In genomic region chr3:102526481-102526880, GRCm38 (mm10) we compare ENCODE assay signal across 8 mouse cellular contexts. TPM values are rescaled to one million over a fixed set of nuclear protein-coding genes. Genes with fewer than 3 reads are reported as not detected.
DNase-seq lines count a peak whose midpoint lies in the region; ATAC-seq lines count a peak whose summit lies in the region.

No protein-coding gene starts in this region.

- ATAC-seq in heart, embryonic 15.5 days (replicated peaks; ENCODE audit: insufficient number of reproducible peaks, insufficient read depth, low FRiP score, low read depth), result no peak
- ATAC-seq in megakaryocyte, adult 5-6 weeks (ENCODE audit: poor library complexity, severe bottlenecking), result no peak

- H3K9ac ChIP-seq in heart, embryonic 15.5 days, result no peak overlapping the region

- peak overlapping the region; percentile 12; the same call in 1 of the 2 replicates for H3K4me3 ChIP-seq in heart, embryonic 15.5 days

- H3K27me3 ChIP-seq in heart, embryonic 15.5 days, result no peaks in the 10 kb centered on the region

- peak overlapping the region; percentile 38 for H3K4me2 ChIP-seq in heart, embryonic 15.5 days

- DNase-seq in embryo, embryonic 10 days (ENCODE audit: low spot score), result peak; percentile 29
- DNase-seq in embryo, embryonic 9.5 days (ENCODE audit: extremely low spot score), result no peak
- DNase-seq in embryo, embryonic 11 days, result peak; percentile 60
- DNase-seq in lung, postnatal 25 days (ENCODE audit: low spot score), result peak; percentile 21
- no peak for DNase-seq in right cerebral cortex, postnatal 14 days
- no peak for DNase-seq in layer of hippocampus, adult 11-12 months (ENCODE audit: low spot score)

- WGBS in heart, embryonic 15.5 days, result 32% methylated on average over 6 of the region's 6 CpGs

- no peaks in the 10 kb centered on the region for H3K36me3 ChIP-seq in heart, embryonic 15.5 days

- H3K27ac ChIP-seq in heart, embryonic 15.5 days, result 0 out of 2 replicates have a peak overlapping the region, but pooled peaks have one; percentile 6

- no peaks in the 10 kb centered on the region for H3K9me3 ChIP-seq in heart, embryonic 15.5 days (replicated peaks)

- peaks cover 20% of the 10 kb centered on the region for H3K4me1 ChIP-seq in heart, embryonic 15.5 days (replicated peaks)

RNA-seq across cellular contexts. Expression of gene Ngf, which starts 56.8 kb away (rescaled TPM):
- 2.6 and 3.1 TPM in 2 replicates for polyA plus RNA-seq in heart, embryonic 15.5 days (2015; fragmentation: Nextera tagmentation; extraction: Ambion mirVana)
- not detected in 2 replicates for total RNA-seq in megakaryocyte, adult 5-6 weeks (2015)
- total RNA-seq in megakaryocyte, adult 5-6 weeks (2017), result not detected in 2 replicates

Comparison
In these comparisons a context has a peak if more than half of its experiments do, and no peak if none do; other contexts are left out.
1. DNase-seq: peak in embryo, embryonic 10 days (single experiment), embryo, embryonic 11 days (single experiment) and lung, postnatal 25 days (single experiment); none in embryo, embryonic 9.5 days (single experiment), right cerebral cortex, postnatal 14 days (single experiment) and layer of hippocampus, adult 11-12 months (single experiment).